Mouse (Mus musculus): ENCODE results near the gene Ahdc1. TPM values are rescaled to one million over a fixed set of nuclear protein-coding genes. Genes with fewer than 3 reads are reported as not detected.

Ahdc1 gene
- polyA plus RNA-seq, 1 experiment from 2014 or later, result 2.4 TPM

DNA sequence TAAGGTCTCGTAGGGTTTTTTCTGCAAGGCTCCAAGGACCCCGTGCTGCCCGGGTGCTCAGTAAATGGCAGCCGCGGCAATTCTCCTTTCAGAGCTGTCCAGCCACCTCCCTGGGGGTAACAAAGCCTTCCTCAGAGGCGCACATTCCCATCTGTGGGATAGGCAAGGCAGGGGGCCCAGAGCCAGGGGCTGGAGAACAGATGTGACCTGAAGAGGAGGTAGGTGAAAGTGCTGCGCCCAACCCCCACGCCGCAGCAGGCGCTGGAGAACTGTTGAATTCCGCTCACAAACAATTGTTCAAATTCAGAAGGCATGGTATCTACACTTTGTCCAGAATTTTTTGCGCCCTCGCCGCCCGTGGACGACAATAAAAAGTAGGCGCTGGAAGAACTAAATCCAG, 449 bp upstream of the Ahdc1 start:
- Histone ChIP-seq H3K9ac (ENCODE audit: low read depth, low read length) (no peak overlapping the region), H3K4me3 (ENCODE audit: low read depth, low read length) (peak overlapping the region; percentile 87), H3K36me3 (ENCODE audit: control insufficient read depth, insufficient read depth) (no peaks in the 10 kb centered on the region), H3K4me2 (replicated peaks; ENCODE audit: low read depth) (peak overlapping the region; percentile 90), H3K9me3 (ENCODE audit: control insufficient read depth) (no peaks in the 10 kb centered on the region), H3K4me1 (replicated peaks; ENCODE audit: control insufficient read depth, insufficient read depth, low read length) (peaks cover 3% of the 10 kb centered on the region; the same call in 1 of the 2 replicates), H3K27ac (ENCODE audit: low read depth, low read length) (no peak overlapping the region), H3K27me3 (replicated peaks; ENCODE audit: control insufficient read depth, insufficient read depth, low read length) (no peaks in the 10 kb centered on the region)
- WGBS, result 5% methylated on average over 17 of the region's 17 CpGs
- ATAC-seq, result no peak
- no peak for TF ChIP-seq CTCF (IDR thresholded peaks at IDR 0.05; ENCODE audit: low read depth)

DNA sequence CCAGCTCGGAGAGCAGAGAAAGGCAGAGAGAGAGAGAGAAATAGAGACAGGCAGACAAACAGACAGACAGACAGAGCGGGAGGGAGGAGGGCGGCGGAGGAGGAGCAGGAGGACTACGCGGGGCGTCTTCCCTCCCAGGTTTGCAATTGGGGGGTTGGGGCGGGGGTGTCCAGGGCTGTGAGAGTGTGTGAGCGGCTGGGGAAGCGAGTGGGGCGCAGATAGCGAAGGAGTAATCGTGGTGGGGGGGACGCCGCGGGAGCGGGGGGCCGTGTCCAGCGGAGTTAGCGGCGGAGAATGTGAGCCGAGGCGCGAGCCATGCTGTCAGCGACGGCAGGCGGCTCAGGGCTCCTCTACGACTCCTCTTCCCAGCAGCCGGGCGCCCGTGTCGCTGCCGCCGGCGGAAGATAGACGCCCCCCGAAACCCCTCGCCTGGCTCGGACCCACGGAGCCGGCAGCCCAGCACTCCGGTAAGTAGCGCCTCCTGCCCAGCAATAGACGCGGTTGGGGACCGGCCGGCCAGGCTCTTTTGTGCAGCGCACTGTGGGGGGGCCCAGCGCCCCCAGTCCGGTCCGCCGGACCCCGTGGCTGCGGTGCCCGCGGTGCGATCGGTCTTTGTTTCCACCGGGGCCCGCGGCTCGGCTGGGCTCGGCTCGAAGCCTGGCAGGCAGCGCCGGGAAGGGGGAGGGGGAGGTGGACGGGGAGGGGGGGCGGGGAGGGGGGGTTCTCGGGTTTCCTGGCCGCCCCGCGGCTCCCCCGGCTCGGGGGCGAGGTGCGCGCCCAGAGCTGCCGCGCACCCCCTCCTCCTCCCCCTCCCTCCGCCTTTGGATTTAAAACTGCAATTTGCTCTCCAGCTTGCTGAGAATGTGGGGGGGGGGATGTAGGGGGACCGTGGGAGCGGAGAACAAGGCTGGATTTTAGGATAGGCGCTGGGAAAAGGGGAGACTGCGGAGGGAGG, 1.0 kb downstream of the Ahdc1 start:
- no peak; the same call in 1 of the 2 replicates for TF ChIP-seq CTCF (IDR thresholded peaks at IDR 0.05; ENCODE audit: low read depth)
- Histone ChIP-seq H3K27me3 (replicated peaks; ENCODE audit: control insufficient read depth, insufficient read depth, low read length) (no peaks in the 10 kb centered on the region), H3K9me3 (ENCODE audit: control insufficient read depth) (no peaks in the 10 kb centered on the region), H3K36me3 (ENCODE audit: control insufficient read depth, insufficient read depth) (no peaks in the 10 kb centered on the region), H3K4me2 (replicated peaks; ENCODE audit: low read depth) (peak overlapping the region; percentile 90), H3K4me1 (replicated peaks; ENCODE audit: control insufficient read depth, insufficient read depth, low read length) (peaks cover 11% of the 10 kb centered on the region), H3K9ac (ENCODE audit: low read depth, low read length) (peak overlapping the region; percentile 82), H3K27ac (ENCODE audit: low read depth, low read length) (peak overlapping the region; percentile 75), H3K4me3 (ENCODE audit: low read depth, low read length) (peak overlapping the region; percentile 87)
- under 1% methylated on average over 60 of the region's 84 CpGs for WGBS
- peak; percentile 3; the same call in 1 of the 2 replicates for ATAC-seq

DNA sequence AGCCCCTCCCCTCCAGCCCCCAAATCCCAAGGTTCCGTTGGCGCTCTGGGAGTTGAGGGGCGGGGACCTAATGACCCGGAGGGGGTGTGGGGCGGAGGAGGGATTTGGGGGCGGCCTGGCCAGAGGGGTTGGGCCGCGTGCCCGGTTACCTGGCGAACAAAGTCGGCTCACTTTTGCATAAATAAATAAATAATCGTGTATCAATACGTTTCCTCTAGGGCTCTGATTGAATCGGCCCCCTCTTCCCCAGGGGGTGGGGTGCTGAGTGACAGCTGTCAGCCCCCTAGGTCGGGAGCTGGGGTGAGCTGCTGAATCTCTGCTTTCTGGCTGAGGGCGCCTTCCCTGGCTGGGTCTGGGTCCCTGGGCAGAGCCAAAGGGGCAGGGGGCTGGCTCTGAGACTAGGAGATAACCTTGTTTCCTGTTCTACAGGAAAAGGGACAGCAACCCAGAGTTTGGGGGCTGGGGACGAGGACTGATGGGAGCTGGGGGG, 1.8 kb downstream of the Ahdc1 start:
- no peak for ATAC-seq
- peaks cover 11% of the 10 kb centered on the region for H3K4me1 ChIP-seq (replicated peaks; ENCODE audit: control insufficient read depth, insufficient read depth, low read length)

DNA sequence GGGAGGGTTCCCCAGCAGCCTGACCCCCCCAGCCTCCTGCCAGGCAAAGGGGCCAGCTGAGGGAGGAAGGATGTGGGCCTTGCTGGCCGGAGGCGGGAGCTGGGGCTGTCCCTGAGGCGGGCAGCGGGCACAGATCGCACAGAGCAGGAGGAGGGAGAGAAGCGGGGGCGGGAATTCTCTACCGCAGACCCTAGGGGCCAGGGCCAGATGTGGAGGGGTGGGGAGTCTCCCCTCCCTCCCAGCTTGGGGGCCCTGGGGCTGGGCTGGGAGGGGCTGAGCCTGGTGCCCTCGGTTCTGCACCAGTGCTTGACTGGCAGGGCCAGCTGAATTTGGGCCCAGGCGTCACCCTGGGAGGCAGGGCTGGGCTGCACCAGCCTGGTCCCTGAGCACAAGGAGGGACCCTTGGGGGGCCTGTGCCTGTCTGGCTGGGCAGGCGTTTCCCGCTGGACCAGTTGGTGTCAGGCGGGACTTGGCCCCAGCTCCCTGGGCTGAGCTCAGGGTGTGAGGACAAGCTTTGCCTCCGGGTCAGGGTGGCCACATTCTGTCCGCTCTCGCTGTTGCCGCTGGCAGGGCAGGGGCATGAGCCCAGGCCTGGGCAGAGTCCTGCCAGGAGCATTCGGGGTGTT, 2.3 kb downstream of the Ahdc1 start:
- H3K27me3 ChIP-seq (replicated peaks; ENCODE audit: control insufficient read depth, insufficient read depth, low read length), result no peaks in the 10 kb centered on the region
- H3K9ac ChIP-seq (ENCODE audit: low read depth, low read length), result peak overlapping the region; percentile 82
- TF ChIP-seq CTCF (IDR thresholded peaks at IDR 0.05; ENCODE audit: low read depth), result no peak
- no peak for ATAC-seq
- WGBS, result 11% methylated on average over 18 of the region's 18 CpGs
- H3K4me1 ChIP-seq (replicated peaks; ENCODE audit: control insufficient read depth, insufficient read depth, low read length), result peaks cover 11% of the 10 kb centered on the region
- no peaks in the 10 kb centered on the region for H3K9me3 ChIP-seq (ENCODE audit: control insufficient read depth)
- peak overlapping the region; percentile 90 for H3K4me2 ChIP-seq (replicated peaks; ENCODE audit: low read depth)
- peak overlapping the region; percentile 87 for H3K4me3 ChIP-seq (ENCODE audit: low read depth, low read length)
- H3K27ac ChIP-seq (ENCODE audit: low read depth, low read length), result no peak overlapping the region
- no peaks in the 10 kb centered on the region for H3K36me3 ChIP-seq (ENCODE audit: control insufficient read depth, insufficient read depth)

More for the DNA sequence above, 1.8 kb downstream of the Ahdc1 start:
- Histone ChIP-seq H3K36me3 (ENCODE audit: control insufficient read depth, insufficient read depth) (no peaks in the 10 kb centered on the region), H3K9ac (ENCODE audit: low read depth, low read length) (peak overlapping the region; percentile 82), H3K4me3 (ENCODE audit: low read depth, low read length) (peak overlapping the region; percentile 87), H3K27me3 (replicated peaks; ENCODE audit: control insufficient read depth, insufficient read depth, low read length) (no peaks in the 10 kb centered on the region), H3K27ac (ENCODE audit: low read depth, low read length) (peak overlapping the region; percentile 75; the same call in 1 of the 2 replicates), H3K9me3 (ENCODE audit: control insufficient read depth) (no peaks in the 10 kb centered on the region), H3K4me2 (replicated peaks; ENCODE audit: low read depth) (peak overlapping the region; percentile 90)
- 4% methylated on average over 16 of the region's 17 CpGs for WGBS
- no peak for TF ChIP-seq CTCF (IDR thresholded peaks at IDR 0.05; ENCODE audit: low read depth)

DNA sequence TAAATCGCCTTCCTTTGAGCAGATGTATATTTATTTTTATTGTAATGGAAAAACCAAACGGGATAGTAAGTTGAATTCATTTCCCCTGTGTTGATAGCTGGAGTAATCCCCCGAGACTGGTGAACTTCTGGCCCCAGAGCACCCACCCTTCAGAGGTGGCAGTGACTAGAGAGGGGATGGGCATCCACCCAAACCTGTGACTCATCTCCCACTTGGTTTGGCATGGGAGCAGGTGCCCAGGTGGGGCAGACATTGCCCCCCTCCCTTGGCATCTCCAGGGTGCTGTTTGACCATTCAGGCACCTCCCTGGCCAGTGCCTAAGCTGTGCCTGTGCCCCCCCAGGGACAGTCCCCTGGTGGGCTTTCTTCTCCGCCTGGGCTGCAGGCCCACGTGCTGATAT, 3.0 kb downstream of the Ahdc1 start:
- 45% methylated on average over 5 of the region's 5 CpGs for WGBS
- H3K4me2 ChIP-seq (replicated peaks; ENCODE audit: low read depth), result no peak overlapping the region
- no peak overlapping the region for H3K4me3 ChIP-seq (ENCODE audit: low read depth, low read length)
- H3K27ac ChIP-seq (ENCODE audit: low read depth, low read length), result no peak overlapping the region
- no peak for ATAC-seq
- no peak overlapping the region for H3K9ac ChIP-seq (ENCODE audit: low read depth, low read length)
- peaks cover 11% of the 10 kb centered on the region for H3K4me1 ChIP-seq (replicated peaks; ENCODE audit: control insufficient read depth, insufficient read depth, low read length)
- no peak for TF ChIP-seq CTCF (IDR thresholded peaks at IDR 0.05; ENCODE audit: low read depth)
- no peaks in the 10 kb centered on the region for H3K9me3 ChIP-seq (ENCODE audit: control insufficient read depth)
- no peaks in the 10 kb centered on the region for H3K36me3 ChIP-seq (ENCODE audit: control insufficient read depth, insufficient read depth)
- H3K27me3 ChIP-seq (replicated peaks; ENCODE audit: control insufficient read depth, insufficient read depth, low read length), result no peaks in the 10 kb centered on the region

Measured in intestine, postnatal 0 days (tissue).